Comparison of ENCODE assay signal across 11 mouse cellular contexts in genomic region chr8:123717104-123717503, GRCm38 (mm10).
DNase-seq lines count a peak whose midpoint lies in the region; ATAC-seq lines count a peak whose summit lies in the region.
"Had no signal": no experiment of that assay in that cellular context is flagged by ENCODE, and none has a peak within 500 bp of the region (broad histone marks: within the 10 kb centered on the region; RNA-seq: fewer than 3 reads in every experiment).

No protein-coding gene starts in this region.

- H3K27me3 ChIP-seq in hindbrain, embryonic 10.5 days (ENCODE audit: insufficient read depth, poor library complexity, severe bottlenecking): 0 out of 2 replicates have a peak, but pooled peaks cover 4% of the 10 kb centered on the region
- H3K27me3 ChIP-seq in hindbrain, embryonic 16.5 days (replicated peaks; ENCODE audit: control insufficient read depth, insufficient read depth, low read length): no peaks in the 10 kb centered on the region
- no peaks in the 10 kb centered on the region for H3K27me3 ChIP-seq in midbrain, embryonic 11.5 days (ENCODE audit: control insufficient read depth, insufficient read depth, low read length)
- H3K27me3 ChIP-seq in midbrain, embryonic 16.5 days (ENCODE audit: control insufficient read depth, insufficient read depth, low read depth, low read length): no peaks in the 10 kb centered on the region
- H3K27me3 ChIP-seq in intestine, embryonic 16.5 days (replicated peaks; ENCODE audit: control insufficient read depth, insufficient read depth, low read length): no peaks in the 10 kb centered on the region

- no peak for DNase-seq in hindbrain, embryonic 10.5 days (ENCODE audit: low spot score)
- no peak for DNase-seq in midbrain, embryonic 11.5 days (ENCODE audit: low spot score, missing footprints)
- no peak for DNase-seq in adipocyte (ENCODE audit: low spot score)
- DNase-seq in neural tube, embryonic 10.5 days (ENCODE audit: extremely low spot score, low spot score): no peak

- WGBS in hindbrain, embryonic 10.5 days: 58% methylated on average over 2 of the region's 2 CpGs
- WGBS in hindbrain, embryonic 16.5 days: 44% methylated on average over 2 of the region's 2 CpGs
- 47% methylated on average over 2 of the region's 2 CpGs for WGBS in midbrain, embryonic 11.5 days
- WGBS in midbrain, embryonic 16.5 days: 57% methylated on average over 2 of the region's 2 CpGs
- 49% methylated on average over 2 of the region's 2 CpGs for WGBS in intestine, embryonic 16.5 days

- no peaks in the 10 kb centered on the region for H3K9me3 ChIP-seq in hindbrain, embryonic 10.5 days
- H3K9me3 ChIP-seq in hindbrain, embryonic 16.5 days (ENCODE audit: control insufficient read depth, low read length): no peaks in the 10 kb centered on the region
- no peaks in the 10 kb centered on the region for H3K9me3 ChIP-seq in midbrain, embryonic 11.5 days (ENCODE audit: control insufficient read depth, low read length)
- H3K9me3 ChIP-seq in midbrain, embryonic 16.5 days (replicated peaks; ENCODE audit: control insufficient read depth, low read length, poor library complexity, severe bottlenecking): no peaks in the 10 kb centered on the region
- no peaks in the 10 kb centered on the region for H3K9me3 ChIP-seq in intestine, embryonic 16.5 days (ENCODE audit: control insufficient read depth, low read length)

- ATAC-seq in hindbrain, embryonic 16.5 days: no peak
- ATAC-seq in midbrain, embryonic 11.5 days (ENCODE audit: low FRiP score): no peak
- no peak for ATAC-seq in midbrain, embryonic 16.5 days
- ATAC-seq in intestine, embryonic 16.5 days: no peak
- ATAC-seq: activated CD4-positive, CD25-positive, alpha-beta regulatory T cell, adult 4 months; hindbrain, postnatal 0 days had no signal

- peaks cover 61% of the 10 kb centered on the region for H3K4me1 ChIP-seq in hindbrain, embryonic 10.5 days (replicated peaks)
- peaks cover 3% of the 10 kb centered on the region; the same call in 1 of the 2 replicates for H3K4me1 ChIP-seq in hindbrain, embryonic 16.5 days (ENCODE audit: control insufficient read depth, insufficient read depth, low read depth, low read length)
- peaks cover 16% of the 10 kb centered on the region for H3K4me1 ChIP-seq in midbrain, embryonic 11.5 days (ENCODE audit: control insufficient read depth, insufficient read depth, low read length)
- no peaks in the 10 kb centered on the region for H3K4me1 ChIP-seq in midbrain, embryonic 16.5 days (ENCODE audit: control insufficient read depth, insufficient read depth, low read length)
- H3K4me1 ChIP-seq in intestine, embryonic 16.5 days (ENCODE audit: control insufficient read depth, insufficient read depth, low read length): peaks cover 32% of the 10 kb centered on the region

- peak overlapping the region; percentile 72 for H3K27ac ChIP-seq in hindbrain, embryonic 10.5 days
- H3K27ac ChIP-seq in hindbrain, embryonic 16.5 days (ENCODE audit: low read depth, low read length): no peak overlapping the region
- no peak overlapping the region for H3K27ac ChIP-seq in midbrain, embryonic 11.5 days (ENCODE audit: low read depth, low read length)
- H3K27ac ChIP-seq in midbrain, embryonic 16.5 days (ENCODE audit: low read length): no peak overlapping the region
- 0 out of 2 replicates have a peak overlapping the region, but pooled peaks have one; percentile 3 for H3K27ac ChIP-seq in intestine, embryonic 16.5 days (ENCODE audit: low read length)
- H3K27ac ChIP-seq: hindbrain, postnatal 0 days; liver, embryonic 14.5 days had no signal

- H3K9ac ChIP-seq in hindbrain, embryonic 16.5 days (ENCODE audit: low read depth, low read length): no peak overlapping the region
- 0 out of 2 replicates have a peak overlapping the region, but pooled peaks have one; percentile 1 for H3K9ac ChIP-seq in midbrain, embryonic 11.5 days (ENCODE audit: low read length)
- H3K9ac ChIP-seq in midbrain, embryonic 16.5 days (ENCODE audit: low read depth, low read length): no peak overlapping the region
- H3K9ac ChIP-seq in intestine, embryonic 16.5 days (ENCODE audit: low read depth, low read length): no peak overlapping the region
- H3K9ac ChIP-seq: liver, embryonic 14.5 days had no signal

- no peaks in the 10 kb centered on the region for H3K36me3 ChIP-seq in hindbrain, embryonic 10.5 days
- H3K36me3 ChIP-seq in hindbrain, embryonic 16.5 days (ENCODE audit: control insufficient read depth, insufficient read depth, low read length): no peaks in the 10 kb centered on the region
- H3K36me3 ChIP-seq in midbrain, embryonic 11.5 days (ENCODE audit: control insufficient read depth, insufficient read depth, low read length): no peaks in the 10 kb centered on the region
- no peaks in the 10 kb centered on the region for H3K36me3 ChIP-seq in midbrain, embryonic 16.5 days (ENCODE audit: control insufficient read depth, insufficient read depth, low read length)
- no peaks in the 10 kb centered on the region for H3K36me3 ChIP-seq in intestine, embryonic 16.5 days (ENCODE audit: control insufficient read depth, insufficient read depth, low read length)

- H3K4me3 ChIP-seq in hindbrain, embryonic 10.5 days: no peak overlapping the region
- H3K4me3 ChIP-seq in hindbrain, embryonic 16.5 days (ENCODE audit: low read length): no peak overlapping the region
- H3K4me3 ChIP-seq in midbrain, embryonic 11.5 days (ENCODE audit: low read depth, low read length): no peak overlapping the region
- no peak overlapping the region for H3K4me3 ChIP-seq in midbrain, embryonic 16.5 days (ENCODE audit: low read depth, low read length)
- no peak overlapping the region for H3K4me3 ChIP-seq in intestine, embryonic 16.5 days (ENCODE audit: low read length)
- H3K4me3 ChIP-seq: gastrocnemius, adult 2 months had no signal

- H3K4me2 ChIP-seq in hindbrain, embryonic 16.5 days (ENCODE audit: low read length): no peak overlapping the region
- H3K4me2 ChIP-seq in midbrain, embryonic 11.5 days: no peak overlapping the region
- H3K4me2 ChIP-seq in midbrain, embryonic 16.5 days (ENCODE audit: low read length): no peak overlapping the region
- H3K4me2 ChIP-seq in intestine, embryonic 16.5 days (ENCODE audit: low read depth, low read length): no peak overlapping the region

Comparison
In these comparisons a context has a peak if more than half of its experiments do, and no peak if none do; other contexts are left out.
1. H3K27ac ChIP-seq: peak in hindbrain, embryonic 10.5 days (single experiment) and intestine, embryonic 16.5 days (single experiment); none in hindbrain, embryonic 16.5 days (single experiment), midbrain, embryonic 11.5 days (single experiment) and midbrain, embryonic 16.5 days (single experiment).